Mouse (Mus musculus) spleen, adult 2 months (tissue): ENCODE results near the gene Slc4a1ap.

ENCODE experiments used
- CTCF ChIP-seq: fragments of 200-500 bp; IDR thresholded peaks from 2 replicates; pipeline ENCODE4 v1.5.1; 2011; ENCODE audit warnings: mild to moderate bottlenecking, inconsistent platforms; ENCODE audit not compliant: insufficient read depth, insufficient read length, insufficient replicate concordance; ENCODE audit errors: extremely low read depth
- POLR2A ChIP-seq: fragments of 200-500 bp; IDR thresholded peaks from 2 replicates; pipeline ENCODE4 v1.6.1; 2011; ENCODE audit warnings: low read depth, low read length, inconsistent platforms

DNA sequence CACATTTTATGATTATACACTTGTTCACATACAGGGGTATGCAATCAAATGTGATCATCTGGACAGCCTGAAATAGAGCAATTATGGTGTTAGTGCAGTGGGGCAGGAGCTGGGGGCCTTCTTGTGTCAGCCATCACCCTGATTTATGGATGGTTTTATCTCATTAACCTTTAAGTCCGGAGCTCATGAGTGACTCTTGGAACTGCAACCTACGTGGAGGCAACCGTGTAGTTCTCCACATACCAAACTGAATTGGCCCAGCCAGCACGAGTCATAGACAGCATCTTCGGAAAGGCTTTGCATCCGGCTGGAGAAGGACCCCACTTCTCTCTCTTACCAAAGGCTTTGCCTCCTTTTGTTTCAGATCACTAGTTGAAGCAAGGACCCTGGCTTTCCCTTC lies 77.0 kb downstream of the Slc4a1ap start:
- TF ChIP-seq CTCF, result no peak
- TF ChIP-seq POLR2A, result no peak
